Mouse (Mus musculus): ENCODE measurements at regions not wholly inside any gene's neighbourhood (a gene's known extent, or its start where the extent isn't known, plus 50 kb on each side); places are given as distances from the start of the nearest gene placed in this dataset.

GRCm38 (mm10) chr7:36136571-36136970, 333.8 kb upstream of the Zfp507 start:
- TF ChIP-seq CTCF (IDR thresholded peaks at IDR 0.05; ENCODE audit: borderline replicate concordance, control insufficient read depth, extremely low read depth, insufficient read depth, low read length, poor library complexity) (no peak), POLR2A (IDR thresholded peaks at IDR 0.05; ENCODE audit: control insufficient read depth, extremely low read depth, insufficient read depth, low read length, poor library complexity) (no peak)

All from thymus, adult 2 months (tissue).